Mouse (Mus musculus): ENCODE results near the gene Nprl3. TPM values are rescaled to one million over a fixed set of nuclear protein-coding genes. Genes with fewer than 3 reads are reported as not detected.
"Not testable (repeated sequence)": the region's sequence is repeated elsewhere in the genome, so short reads cannot be mapped to it uniquely, and the experiment has no call there.

Gene Nprl3
- polyA plus RNA-seq, 1 experiment = 81.0 TPM

DNA sequence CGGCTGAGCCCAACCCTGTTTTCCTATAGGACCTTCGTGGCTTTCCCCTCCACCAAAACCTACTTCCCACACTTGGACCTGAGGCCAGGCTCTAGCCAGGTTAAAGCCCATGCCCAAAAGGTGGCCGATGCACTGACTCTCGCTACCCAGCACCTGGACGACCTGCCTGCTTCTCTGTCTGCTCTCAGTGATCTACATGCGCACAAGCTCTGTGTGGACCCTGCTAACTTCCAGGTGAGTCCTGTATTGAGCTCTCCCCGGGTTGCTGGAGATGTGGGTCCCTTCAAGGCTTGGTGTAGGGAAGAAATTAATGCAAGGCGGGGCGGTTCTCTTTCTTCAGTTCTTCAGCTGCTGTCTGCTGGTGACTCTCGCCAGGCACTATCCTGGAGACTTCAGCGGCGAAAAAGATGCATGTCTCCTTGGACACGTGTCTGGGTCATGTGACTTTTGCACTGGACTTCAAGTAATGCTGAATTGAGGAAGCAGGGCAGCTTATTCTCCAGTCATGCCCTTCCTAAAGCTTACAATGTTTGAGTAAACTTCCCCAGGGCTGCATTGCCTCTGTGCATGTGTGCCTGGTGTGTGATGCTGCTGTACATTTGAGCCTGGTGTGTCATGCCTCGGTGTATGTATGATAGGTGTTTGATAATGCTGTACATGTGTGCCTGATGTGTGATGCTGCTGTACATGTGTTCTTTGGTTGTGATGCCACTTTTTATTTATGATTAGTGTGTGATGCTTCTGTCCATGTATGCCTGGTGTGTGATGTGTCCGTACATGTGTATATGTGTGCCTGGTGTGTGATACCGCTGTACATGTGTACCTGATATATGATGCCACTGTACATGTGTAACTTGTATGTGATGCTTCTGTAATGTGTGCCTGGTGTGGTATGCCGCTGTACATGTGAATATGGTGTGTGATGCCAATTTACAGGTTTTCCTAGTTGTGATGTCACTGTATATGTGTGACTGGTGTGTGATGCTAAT lies 33.1 kb upstream of the Nprl3 start:
- H3K4me1 ChIP-seq (ENCODE audit: control insufficient read depth, insufficient read depth, low read length) = no peaks in the 10 kb centered on the region
- H3K27me3 ChIP-seq (ENCODE audit: control insufficient read depth, insufficient read depth, low read length) = no peaks in the 10 kb centered on the region
- no peak overlapping the region for H3K4me3 ChIP-seq (replicated peaks; ENCODE audit: insufficient read depth, low read depth, low read length)
- no peak overlapping the region for H3K27ac ChIP-seq (ENCODE audit: insufficient read depth, low read length)
- WGBS = 54% methylated on average over 16 of the region's 17 CpGs
- TF ChIP-seq CTCF (IDR thresholded peaks at IDR 0.05; ENCODE audit: borderline replicate concordance, insufficient read depth, low read depth, low read length) (no peak), POLR2A (IDR thresholded peaks at IDR 0.05; ENCODE audit: borderline replicate concordance, insufficient read depth, low read length) (no peak)
- no peak for DNase-seq

DNA sequence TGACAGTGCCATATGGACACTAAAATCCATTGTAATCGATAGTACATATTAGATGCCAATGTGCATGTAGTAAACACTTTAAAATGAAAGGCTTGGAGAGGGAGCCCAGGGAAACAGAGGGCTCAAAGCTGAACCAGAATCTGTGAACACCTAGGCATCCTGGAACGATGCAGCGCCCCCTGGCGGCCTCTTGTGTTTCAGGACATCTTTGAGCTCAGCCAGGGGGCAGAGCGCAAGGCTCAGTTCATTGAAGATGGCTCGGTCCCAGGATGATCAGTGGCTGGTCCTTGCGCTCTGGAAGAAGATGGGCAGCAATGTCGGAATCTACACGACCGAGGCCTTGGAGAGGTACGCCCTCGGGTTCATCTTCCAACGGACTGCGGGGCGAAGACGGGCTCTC lies 32.4 kb upstream of the Nprl3 start, which contains the start of gene Hbq1a:
TSS of gene Hbq1a (plus strand) at position 205 of the 400 bp plus-strand sequence.
- DNase-seq = peak; percentile 53 to 66
- not testable (repeated sequence) for H3K27ac ChIP-seq (ENCODE audit: insufficient read depth, low read length)

GRCm38 (mm10) chr11:32298532-32298918 lies 31.0 kb upstream of the Nprl3 start:
- no peak overlapping the region for H3K27ac ChIP-seq (ENCODE audit: insufficient read depth, low read length)
- DNase-seq = no peak
- H3K4me1 ChIP-seq (ENCODE audit: control insufficient read depth, insufficient read depth, low read length) = no peaks in the 10 kb centered on the region
- no peaks in the 10 kb centered on the region for H3K27me3 ChIP-seq (ENCODE audit: control insufficient read depth, insufficient read depth, low read length)
- H3K4me3 ChIP-seq (replicated peaks; ENCODE audit: insufficient read depth, low read depth, low read length) = no peak overlapping the region
- no peak for TF ChIP-seq POLR2A (IDR thresholded peaks at IDR 0.05; ENCODE audit: borderline replicate concordance, insufficient read depth, low read length)
- no peak for TF ChIP-seq CTCF (IDR thresholded peaks at IDR 0.05; ENCODE audit: borderline replicate concordance, insufficient read depth, low read depth, low read length)
- 100% methylated on average over 2 of the region's 2 CpGs for WGBS

More for the DNA sequence above, 32.4 kb upstream of the Nprl3 start, which contains the start of gene Hbq1a:
- not testable (repeated sequence) for H3K27me3 ChIP-seq (ENCODE audit: control insufficient read depth, insufficient read depth, low read length); H3K4me1 ChIP-seq (ENCODE audit: control insufficient read depth, insufficient read depth, low read length)
- peak within 1 kb of the TSS; percentile 52 for H3K4me3 ChIP-seq (replicated peaks; ENCODE audit: insufficient read depth, low read depth, low read length)
- 9% methylated on average over 16 of the region's 16 CpGs for WGBS
- TF ChIP-seq CTCF (IDR thresholded peaks at IDR 0.05; ENCODE audit: borderline replicate concordance, insufficient read depth, low read depth, low read length) = peak; percentile 58; the same call in 1 of the 2 replicates

GRCm38 (mm10) chr11:32297866-32298531 lies 30.5 kb upstream of the Nprl3 start:
- H3K27me3 ChIP-seq (ENCODE audit: control insufficient read depth, insufficient read depth, low read length) = no peaks in the 10 kb centered on the region
- no peak for DNase-seq
- H3K4me1 ChIP-seq (ENCODE audit: control insufficient read depth, insufficient read depth, low read length) = no peaks in the 10 kb centered on the region
- 96% methylated on average over 1 of the region's 1 CpGs for WGBS
- no peak for TF ChIP-seq POLR2A (IDR thresholded peaks at IDR 0.05; ENCODE audit: borderline replicate concordance, insufficient read depth, low read length)
- no peak for TF ChIP-seq CTCF (IDR thresholded peaks at IDR 0.05; ENCODE audit: borderline replicate concordance, insufficient read depth, low read depth, low read length)
- no peak overlapping the region for H3K27ac ChIP-seq (ENCODE audit: insufficient read depth, low read length)
- no peak overlapping the region for H3K4me3 ChIP-seq (replicated peaks; ENCODE audit: insufficient read depth, low read depth, low read length)

DNA sequence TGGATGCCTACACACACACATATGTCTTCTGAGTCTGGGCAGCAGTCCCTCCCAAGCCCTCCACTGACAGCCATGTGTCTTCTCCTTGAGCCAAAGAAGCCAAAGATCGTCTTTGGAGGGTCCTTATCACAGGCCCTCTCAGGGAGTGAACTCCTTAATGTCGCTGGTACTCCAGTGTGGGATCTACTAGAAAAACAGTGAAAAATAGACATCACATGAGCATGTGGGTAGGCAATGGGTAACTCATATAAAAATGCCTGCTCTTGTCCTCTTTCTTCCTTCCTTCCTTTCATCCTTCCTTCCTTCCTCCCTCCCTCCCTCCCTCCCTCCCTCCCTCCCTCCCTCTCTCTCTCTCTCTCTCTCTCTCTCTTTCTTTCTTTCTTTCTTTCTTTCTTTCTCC lies 29.9 kb upstream of the Nprl3 start:
- 49% methylated on average over 2 of the region's 2 CpGs for WGBS
- DNase-seq; H3K27ac ChIP-seq (ENCODE audit: insufficient read depth, low read length); H3K4me1 ChIP-seq (ENCODE audit: control insufficient read depth, insufficient read depth, low read length); H3K4me3 ChIP-seq (replicated peaks; ENCODE audit: insufficient read depth, low read depth, low read length); H3K27me3 ChIP-seq (ENCODE audit: control insufficient read depth, insufficient read depth, low read length): not testable (repeated sequence)

DNA sequence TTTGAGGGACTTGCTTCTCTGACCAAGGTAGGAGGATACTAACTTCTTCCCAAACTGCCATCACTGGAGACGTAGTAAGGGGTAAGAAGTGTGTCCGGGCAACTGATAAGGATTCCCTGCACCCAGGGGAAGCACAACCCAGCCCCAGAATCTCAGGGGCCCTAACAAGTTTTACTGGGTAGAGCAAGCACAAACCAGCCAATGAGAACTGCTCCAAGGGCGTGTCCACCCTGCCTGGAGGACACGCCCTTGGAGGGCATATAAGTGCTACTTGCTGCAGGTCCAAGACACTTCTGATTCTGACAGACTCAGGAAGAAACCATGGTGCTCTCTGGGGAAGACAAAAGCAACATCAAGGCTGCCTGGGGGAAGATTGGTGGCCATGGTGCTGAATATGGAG lies 28.7 kb upstream of the Nprl3 start, which contains the start of gene Hba-a2:
TSS of gene Hba-a2 (plus strand) at position 287 of the 400 bp plus-strand sequence.
- DNase-seq; H3K27me3 ChIP-seq (ENCODE audit: control insufficient read depth, insufficient read depth, low read length); H3K27ac ChIP-seq (ENCODE audit: insufficient read depth, low read length); H3K4me3 ChIP-seq (replicated peaks; ENCODE audit: insufficient read depth, low read depth, low read length); H3K4me1 ChIP-seq (ENCODE audit: control insufficient read depth, insufficient read depth, low read length): not testable (repeated sequence)
- no CpG with 5 or more reads among the region's 4 CpGs for WGBS

- not testable (repeated sequence) for H3K4me1 ChIP-seq (ENCODE audit: control insufficient read depth, insufficient read depth, low read length)
- WGBS = 64% methylated on average over 3 of the region's 3 CpGs
Measured at GRCm38 (mm10) chr11:32293479-32293878, 26.0 kb upstream of the Nprl3 start.

DNA sequence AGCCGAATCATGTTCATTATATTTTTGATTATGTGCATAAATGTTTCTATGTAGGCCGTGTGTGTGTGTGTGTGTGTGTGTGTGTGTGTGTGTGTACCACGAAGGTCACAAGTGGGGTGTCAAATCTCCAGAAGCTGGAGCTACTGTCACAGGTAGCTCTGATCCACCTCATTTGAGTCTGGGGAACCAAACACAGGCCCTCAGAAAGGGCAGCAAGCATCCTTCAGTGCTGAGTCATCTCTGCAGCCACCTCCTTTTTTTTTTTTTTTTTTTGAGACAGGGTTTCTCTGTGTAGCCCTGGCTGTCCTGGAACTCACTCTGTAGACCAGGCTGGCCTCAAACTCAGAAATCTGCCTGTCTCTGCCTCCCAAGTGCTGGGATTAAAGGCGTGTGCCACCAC lies 25.3 kb upstream of the Nprl3 start:
- not testable (repeated sequence) for DNase-seq; H3K4me3 ChIP-seq (replicated peaks; ENCODE audit: insufficient read depth, low read depth, low read length); H3K4me1 ChIP-seq (ENCODE audit: control insufficient read depth, insufficient read depth, low read length); H3K27me3 ChIP-seq (ENCODE audit: control insufficient read depth, insufficient read depth, low read length); H3K27ac ChIP-seq (ENCODE audit: insufficient read depth, low read length)
- 85% methylated on average over 4 of the region's 4 CpGs for WGBS

More at GRCm38 (mm10) chr11:32293479-32293878, 26.0 kb upstream of the Nprl3 start:
- not testable (repeated sequence) for DNase-seq; H3K4me3 ChIP-seq (replicated peaks; ENCODE audit: insufficient read depth, low read depth, low read length); H3K27me3 ChIP-seq (ENCODE audit: control insufficient read depth, insufficient read depth, low read length); H3K27ac ChIP-seq (ENCODE audit: insufficient read depth, low read length)

All from cerebellum, adult 2 months (tissue).